In genomic region chr6:28160399-28160798, GRCm38 (mm10) we compare ENCODE assay signal across 20 mouse cellular contexts. TPM values are rescaled to one million over a fixed set of nuclear protein-coding genes. Genes with fewer than 3 reads are reported as not detected.
"Had no signal": no experiment of that assay in that cellular context is flagged by ENCODE, and none has a peak within 500 bp of the region (broad histone marks: within the 10 kb centered on the region; RNA-seq: fewer than 3 reads in every experiment).

No protein-coding gene starts in this region.

- H3K4me3 ChIP-seq: lung, embryonic 15.5 days; midbrain, embryonic 10.5 days; midbrain, embryonic 12.5 days; myocyte; neural tube, embryonic 13.5 days; neural tube, embryonic 15.5 days; stomach, embryonic 15.5 days had no signal

- H3K4me1 ChIP-seq: lung, embryonic 15.5 days; midbrain, embryonic 10.5 days; midbrain, embryonic 12.5 days; neural tube, embryonic 13.5 days; neural tube, embryonic 15.5 days; stomach, embryonic 15.5 days had no signal

- H3K9ac ChIP-seq: lung, embryonic 15.5 days; midbrain, embryonic 12.5 days; neural tube, embryonic 13.5 days; neural tube, embryonic 15.5 days; stomach, embryonic 15.5 days had no signal

- H3K27ac ChIP-seq: lung, embryonic 15.5 days; macrophage; midbrain, embryonic 10.5 days; midbrain, embryonic 12.5 days; neural tube, embryonic 13.5 days; neural tube, embryonic 15.5 days; stomach, embryonic 15.5 days; stomach, postnatal 0 days had no signal

- H3K9me3 ChIP-seq: lung, embryonic 15.5 days; midbrain, embryonic 10.5 days; midbrain, embryonic 12.5 days; neural tube, embryonic 13.5 days; neural tube, embryonic 15.5 days; stomach, embryonic 15.5 days had no signal

- ATAC-seq: lung, postnatal 0 days; midbrain, embryonic 16.5 days had no signal

- H3K36me3 ChIP-seq: lung, embryonic 15.5 days; midbrain, embryonic 10.5 days; midbrain, embryonic 12.5 days; neural tube, embryonic 13.5 days; neural tube, embryonic 15.5 days; stomach, embryonic 15.5 days had no signal

- H3K4me2 ChIP-seq: lung, embryonic 15.5 days; midbrain, embryonic 12.5 days; neural tube, embryonic 13.5 days; neural tube, embryonic 15.5 days; stomach, embryonic 15.5 days had no signal

- DNase-seq: lung, adult 2 months; lung, postnatal 14 days; lung, postnatal 36 days; midbrain, embryonic 14.5 days; right cerebral cortex, postnatal 14 days; thymus, adult 2 months; thymus, postnatal 25 days; thymus, postnatal 4 days had no signal

- H3K27me3 ChIP-seq: lung, embryonic 15.5 days; midbrain, embryonic 12.5 days; neural tube, embryonic 13.5 days; neural tube, embryonic 15.5 days; stomach, embryonic 15.5 days had no signal

RNA-seq across cellular contexts. Expression of gene Grm8, which starts 25.4 kb away (rescaled TPM):
- polyA plus RNA-seq: lung, adult 2 months; lung, embryonic 15.5 days; lung, postnatal 0 days; macrophage; myocyte; urinary bladder, adult 2 months had no signal
